Mouse (Mus musculus) intestine, embryonic 15.5 days (tissue): Measurements from ENCODE around the gene Arpp21. TPM values are rescaled to one million over a fixed set of nuclear protein-coding genes. Genes with fewer than 3 reads are reported as not detected.

Source experiments
- ATAC-seq: fragments of 200-750 bp; cut with Nextera tagmentation; 2 replicates; pipeline ENCODE4 v1.8.0; 2017; ENCODE audit warnings: moderate TSS enrichment, moderate library complexity
- H3K27ac ChIP-seq: fragments of 300-500 bp; sonication (generic); 2 replicates; pipeline ENCODE4 v1.5.1; 2015; ENCODE audit warnings: mild to moderate bottlenecking, inconsistent platforms
- H3K27me3 ChIP-seq: fragments of 300-500 bp; sonication (generic); replicated peaks from 2 replicates; pipeline ENCODE4 v1.6.1; 2015; ENCODE audit warnings: inconsistent platforms
- H3K36me3 ChIP-seq: fragments of 300-500 bp; sonication (generic); 2 replicates; pipeline ENCODE4 v1.6.1; 2015; ENCODE audit warnings: inconsistent platforms
- H3K4me1 ChIP-seq: fragments of 300-500 bp; sonication (generic); replicated peaks from 2 replicates; pipeline ENCODE4 v1.6.1; 2015; ENCODE audit warnings: inconsistent platforms
- H3K4me2 ChIP-seq: fragments of 300-500 bp; sonication (generic); replicated peaks from 2 replicates; pipeline ENCODE4 v1.6.1; 2015; ENCODE audit warnings: mild to moderate bottlenecking, inconsistent platforms
- H3K4me3 ChIP-seq: fragments of 300-500 bp; sonication (generic); replicated peaks from 2 replicates; pipeline ENCODE4 v1.5.1; 2015; ENCODE audit warnings: inconsistent platforms
- H3K9ac ChIP-seq: fragments of 300-500 bp; sonication (generic); 2 replicates; pipeline ENCODE4 v1.6.1; 2015; ENCODE audit warnings: inconsistent platforms
- H3K9me3 ChIP-seq: fragments of 300-500 bp; sonication (generic); 2 replicates; pipeline ENCODE4 v1.6.1; 2016; ENCODE audit warnings: inconsistent platforms
- WGBS: fragments of 180-500 bp; shearing (Covaris S2); methylation state at CpG from one replicate; pipeline ENCODE4 v1.1.7; 2015; 5-methylcytosine and 5-hydroxymethylcytosine counted together
- polyA plus RNA-seq: library from polyadenylated mRNA; unstranded; fragments of >200 nt; fragmentation: Nextera tagmentation; extraction: Ambion mirVana; gene quantifications from 2 replicates; pipeline ENCODE4 v1.2.1, GENCODE M21; 2015

Arpp21 gene
- polyA plus RNA-seq, 1 experiment from 2014 or later: 0.70 TPM

GRCm38 (mm10) chr9:112226511-112226910 lies 9.2 kb downstream of the Arpp21 start:
- ATAC-seq: no peak
- Histone ChIP-seq H3K36me3 (no peaks in the 10 kb centered on the region), H3K9ac (no peak overlapping the region), H3K4me1 (no peaks in the 10 kb centered on the region), H3K9me3 (no peaks in the 10 kb centered on the region), H3K4me3 (no peak overlapping the region), H3K4me2 (no peak overlapping the region), H3K27ac (no peak overlapping the region), H3K27me3 (0 out of 2 replicates have a peak, but pooled peaks cover 2% of the 10 kb centered on the region)
- WGBS: 25% methylated on average over 1 of the region's 1 CpGs

GRCm38 (mm10) chr9:112225046-112225445 lies 10.7 kb downstream of the Arpp21 start:
- Histone ChIP-seq H3K36me3 (no peaks in the 10 kb centered on the region), H3K27ac (no peak overlapping the region), H3K4me3 (no peak overlapping the region), H3K27me3 (no peaks in the 10 kb centered on the region), H3K9me3 (no peaks in the 10 kb centered on the region), H3K9ac (no peak overlapping the region), H3K4me2 (no peak overlapping the region), H3K4me1 (no peaks in the 10 kb centered on the region)
- no peak for ATAC-seq
- 70% methylated on average over 2 of the region's 2 CpGs for WGBS

GRCm38 (mm10) chr9:112219372-112219771 lies 16.4 kb downstream of the Arpp21 start:
- no peaks in the 10 kb centered on the region for H3K9me3 ChIP-seq
- ATAC-seq: no peak
- 83% methylated on average over 8 of the region's 8 CpGs for WGBS
- no peaks in the 10 kb centered on the region for H3K27me3 ChIP-seq
- H3K27ac ChIP-seq: no peak overlapping the region
- H3K4me3 ChIP-seq: no peak overlapping the region
- no peak overlapping the region for H3K9ac ChIP-seq
- no peak overlapping the region for H3K4me2 ChIP-seq
- no peaks in the 10 kb centered on the region for H3K36me3 ChIP-seq
- no peaks in the 10 kb centered on the region for H3K4me1 ChIP-seq

- no peaks in the 10 kb centered on the region for H3K36me3 ChIP-seq
- no peaks in the 10 kb centered on the region for H3K4me1 ChIP-seq
- no peak overlapping the region for H3K27ac ChIP-seq
- no peaks in the 10 kb centered on the region for H3K27me3 ChIP-seq
- 71% methylated on average over 3 of the region's 3 CpGs for WGBS
- H3K9ac ChIP-seq: no peak overlapping the region
- no peak overlapping the region for H3K4me2 ChIP-seq
- no peaks in the 10 kb centered on the region for H3K9me3 ChIP-seq
- H3K4me3 ChIP-seq: no peak overlapping the region
- no peak for ATAC-seq
Measured at GRCm38 (mm10) chr9:112218237-112218636, 17.5 kb downstream of the Arpp21 start.

- Histone ChIP-seq H3K27me3 (no peaks in the 10 kb centered on the region), H3K27ac (no peak overlapping the region), H3K4me2 (no peak overlapping the region), H3K36me3 (no peaks in the 10 kb centered on the region), H3K4me1 (no peaks in the 10 kb centered on the region), H3K9me3 (no peaks in the 10 kb centered on the region), H3K9ac (no peak overlapping the region), H3K4me3 (no peak overlapping the region)
- no peak for ATAC-seq
- 69% methylated on average over 4 of the region's 4 CpGs for WGBS
Measured at GRCm38 (mm10) chr9:112217161-112217560, 18.6 kb downstream of the Arpp21 start.

- WGBS: 36% methylated on average over 10 of the region's 10 CpGs
- no peak overlapping the region for H3K4me2 ChIP-seq
- no peaks in the 10 kb centered on the region for H3K4me1 ChIP-seq
- no peaks in the 10 kb centered on the region for H3K27me3 ChIP-seq
- no peak overlapping the region for H3K9ac ChIP-seq
- no peaks in the 10 kb centered on the region for H3K9me3 ChIP-seq
- ATAC-seq: no peak
- H3K36me3 ChIP-seq: no peaks in the 10 kb centered on the region
- no peak overlapping the region for H3K4me3 ChIP-seq
- H3K27ac ChIP-seq: no peak overlapping the region
Measured at GRCm38 (mm10) chr9:112215030-112215806, 20.5 kb downstream of the Arpp21 start.

GRCm38 (mm10) chr9:112213411-112214255 lies 22.1 kb downstream of the Arpp21 start:
- H3K9ac ChIP-seq: no peak overlapping the region
- H3K36me3 ChIP-seq: no peaks in the 10 kb centered on the region
- no peaks in the 10 kb centered on the region for H3K4me1 ChIP-seq
- ATAC-seq: peak; percentile 89
- no peak overlapping the region for H3K4me2 ChIP-seq
- H3K27me3 ChIP-seq: no peaks in the 10 kb centered on the region
- 41% methylated on average over 10 of the region's 10 CpGs for WGBS
- no peak overlapping the region for H3K4me3 ChIP-seq
- no peak overlapping the region for H3K27ac ChIP-seq
- no peaks in the 10 kb centered on the region for H3K9me3 ChIP-seq

GRCm38 (mm10) chr9:112209803-112210202 lies 25.9 kb downstream of the Arpp21 start:
- no peaks in the 10 kb centered on the region for H3K36me3 ChIP-seq
- H3K4me1 ChIP-seq: peaks cover 3% of the 10 kb centered on the region; the same call in 1 of the 2 replicates
- H3K27ac ChIP-seq: no peak overlapping the region
- no peaks in the 10 kb centered on the region for H3K27me3 ChIP-seq
- no peak for ATAC-seq
- H3K4me2 ChIP-seq: no peak overlapping the region
- 66% methylated on average over 3 of the region's 3 CpGs for WGBS
- H3K9ac ChIP-seq: no peak overlapping the region
- no peak overlapping the region for H3K4me3 ChIP-seq
- no peaks in the 10 kb centered on the region for H3K9me3 ChIP-seq

- Histone ChIP-seq H3K27me3 (no peaks in the 10 kb centered on the region), H3K9ac (no peak overlapping the region), H3K4me1 (peaks cover 3% of the 10 kb centered on the region; the same call in 1 of the 2 replicates), H3K27ac (no peak overlapping the region), H3K9me3 (no peaks in the 10 kb centered on the region), H3K4me2 (no peak overlapping the region), H3K4me3 (no peak overlapping the region), H3K36me3 (no peaks in the 10 kb centered on the region)
- 29% methylated on average over 4 of the region's 4 CpGs for WGBS
- peak; percentile 67 for ATAC-seq
Measured at GRCm38 (mm10) chr9:112207767-112208166, 28.0 kb downstream of the Arpp21 start.

GRCm38 (mm10) chr9:112198296-112198695 lies 37.4 kb downstream of the Arpp21 start:
- Histone ChIP-seq H3K4me2 (no peak overlapping the region), H3K27me3 (no peaks in the 10 kb centered on the region), H3K9me3 (no peaks in the 10 kb centered on the region), H3K9ac (no peak overlapping the region), H3K36me3 (no peaks in the 10 kb centered on the region), H3K4me1 (no peaks in the 10 kb centered on the region), H3K4me3 (no peak overlapping the region), H3K27ac (no peak overlapping the region)
- ATAC-seq: no peak
- WGBS: 78% methylated on average over 6 of the region's 6 CpGs

- Histone ChIP-seq H3K27me3 (no peaks in the 10 kb centered on the region), H3K4me3 (no peak overlapping the region), H3K4me2 (no peak overlapping the region), H3K36me3 (no peaks in the 10 kb centered on the region), H3K9me3 (no peaks in the 10 kb centered on the region), H3K9ac (no peak overlapping the region), H3K27ac (no peak overlapping the region), H3K4me1 (no peaks in the 10 kb centered on the region)
- no peak for ATAC-seq
Measured at GRCm38 (mm10) chr9:112194049-112194448, 41.7 kb downstream of the Arpp21 start.

GRCm38 (mm10) chr9:112189394-112189793 lies 46.3 kb downstream of the Arpp21 start:
- Histone ChIP-seq H3K4me3 (no peak overlapping the region), H3K4me1 (0 out of 2 replicates have a peak, but pooled peaks cover 3% of the 10 kb centered on the region), H3K4me2 (no peak overlapping the region), H3K27me3 (0 out of 2 replicates have a peak, but pooled peaks cover 3% of the 10 kb centered on the region), H3K9me3 (no peaks in the 10 kb centered on the region), H3K9ac (no peak overlapping the region), H3K36me3 (no peaks in the 10 kb centered on the region), H3K27ac (no peak overlapping the region)
- WGBS: 91% methylated on average over 10 of the region's 10 CpGs
- ATAC-seq: no peak
